Mouse (Mus musculus): Measurements from ENCODE around the gene Sema4c.

- TF ChIP-seq CHD2 (IDR thresholded peaks at IDR 0.05; ENCODE audit: low read depth, low read length), result no peak
- no peak for TF ChIP-seq HCFC1 (IDR thresholded peaks at IDR 0.05; ENCODE audit: borderline replicate concordance, insufficient read depth, low read length)
- TF ChIP-seq ZC3H11A (IDR thresholded peaks at IDR 0.05; ENCODE audit: borderline replicate concordance, low read depth, low read length), result no peak
- no peak for TF ChIP-seq MAFK (IDR thresholded peaks at IDR 0.05; ENCODE audit: insufficient read depth, low read depth, low read length)
These were observed 45.2 kb downstream of the Sema4c start for GRCm38 (mm10) chr1:36512966-36513280.
